Comparison of ENCODE assay signal across 10 mouse cellular contexts in genomic region chr11:36334100-36334735, GRCm38 (mm10).
DNase-seq lines count a peak whose midpoint lies in the region; ATAC-seq lines count a peak whose summit lies in the region.
"Had no signal": no experiment of that assay in that cellular context is flagged by ENCODE, and none has a peak within 500 bp of the region (broad histone marks: within the 10 kb centered on the region; RNA-seq: fewer than 3 reads in every experiment).

No protein-coding gene starts in this region.

- peaks cover 19% of the 10 kb centered on the region for H3K4me1 ChIP-seq in heart, embryonic 10.5 days
- no peaks in the 10 kb centered on the region; the same call in 1 of the 2 replicates for H3K4me1 ChIP-seq in forebrain, embryonic 11.5 days (replicated peaks; ENCODE audit: control insufficient read depth, insufficient read depth, low read length)
- peaks cover 11% of the 10 kb centered on the region for H3K4me1 ChIP-seq in limb, embryonic 15.5 days
- H3K4me1 ChIP-seq in intestine, embryonic 15.5 days (replicated peaks) = no peaks in the 10 kb centered on the region

- 11% methylated on average over 7 of the region's 7 CpGs for WGBS in heart, embryonic 10.5 days
- WGBS in forebrain, embryonic 11.5 days = 8% methylated on average over 7 of the region's 7 CpGs
- 2% methylated on average over 7 of the region's 7 CpGs for WGBS in limb, embryonic 15.5 days
- WGBS in intestine, embryonic 15.5 days = 15% methylated on average over 7 of the region's 7 CpGs

- ATAC-seq in forebrain, embryonic 11.5 days (replicated peaks; ENCODE audit: low FRiP score) = no peak
- ATAC-seq in limb, embryonic 15.5 days (ENCODE audit: insufficient number of reproducible peaks, low FRiP score, low TSS enrichment, low read depth) = no peak
- no peak for ATAC-seq in intestine, embryonic 15.5 days
- ATAC-seq in granulocyte monocyte progenitor cell, adult 5-6 weeks (replicated peaks; ENCODE audit: poor library complexity, severe bottlenecking) = no peak
- ATAC-seq: inflammation-experienced regulatory T-cells, adult 6 months had no signal

- H3K4me2 ChIP-seq in forebrain, embryonic 11.5 days (ENCODE audit: low read depth, low read length, severe bottlenecking) = no peak overlapping the region
- peak overlapping the region; percentile 8; the same call in 1 of the 2 replicates for H3K4me2 ChIP-seq in limb, embryonic 15.5 days
- no peak overlapping the region for H3K4me2 ChIP-seq in intestine, embryonic 15.5 days (replicated peaks)
- H3K4me2 ChIP-seq: embryonic facial prominence, embryonic 15.5 days had no signal

- H3K36me3 ChIP-seq in heart, embryonic 10.5 days = no peaks in the 10 kb centered on the region
- no peaks in the 10 kb centered on the region for H3K36me3 ChIP-seq in forebrain, embryonic 11.5 days (ENCODE audit: control insufficient read depth, insufficient read depth, low read length)
- H3K36me3 ChIP-seq in limb, embryonic 15.5 days = no peaks in the 10 kb centered on the region
- no peaks in the 10 kb centered on the region for H3K36me3 ChIP-seq in intestine, embryonic 15.5 days
- H3K36me3 ChIP-seq: embryonic facial prominence, embryonic 15.5 days had no signal

- peak overlapping the region; percentile 36; the same call in 1 of the 2 replicates for H3K27ac ChIP-seq in heart, embryonic 10.5 days
- no peak overlapping the region for H3K27ac ChIP-seq in forebrain, embryonic 11.5 days (ENCODE audit: low read depth, low read length)
- H3K27ac ChIP-seq in limb, embryonic 15.5 days = no peak overlapping the region
- H3K27ac ChIP-seq in intestine, embryonic 15.5 days = no peak overlapping the region
- H3K27ac ChIP-seq: embryonic facial prominence, embryonic 15.5 days had no signal

- no peaks in the 10 kb centered on the region for H3K9me3 ChIP-seq in heart, embryonic 10.5 days
- H3K9me3 ChIP-seq in forebrain, embryonic 11.5 days (ENCODE audit: control insufficient read depth, low read length) = no peaks in the 10 kb centered on the region
- no peaks in the 10 kb centered on the region; the same call in 1 of the 2 replicates for H3K9me3 ChIP-seq in limb, embryonic 15.5 days
- H3K9me3 ChIP-seq in intestine, embryonic 15.5 days = no peaks in the 10 kb centered on the region
- H3K9me3 ChIP-seq: embryonic facial prominence, embryonic 15.5 days had no signal

- DNase-seq in heart, embryonic 10.5 days (ENCODE audit: low spot score) = no peak
- no peak for DNase-seq in heart, adult 11 months
- peak; percentile 47 for DNase-seq in adrenal gland, adult 8-10 months
- DNase-seq in forebrain, embryonic 11.5 days (ENCODE audit: low spot score) = peak; percentile 55
- no peak for DNase-seq in lung, postnatal 25 days (ENCODE audit: low spot score)

- H3K9ac ChIP-seq in forebrain, embryonic 11.5 days (ENCODE audit: low read length) = no peak overlapping the region
- no peak overlapping the region for H3K9ac ChIP-seq in limb, embryonic 15.5 days
- H3K9ac ChIP-seq in intestine, embryonic 15.5 days = no peak overlapping the region
- H3K9ac ChIP-seq: embryonic facial prominence, embryonic 15.5 days had no signal

- no peaks in the 10 kb centered on the region for H3K27me3 ChIP-seq in heart, embryonic 10.5 days (ENCODE audit: insufficient read depth, poor library complexity, severe bottlenecking)
- no peaks in the 10 kb centered on the region; the same call in 1 of the 2 replicates for H3K27me3 ChIP-seq in forebrain, embryonic 11.5 days (ENCODE audit: control insufficient read depth, insufficient read depth, low read length)
- H3K27me3 ChIP-seq in limb, embryonic 15.5 days = no peaks in the 10 kb centered on the region
- no peaks in the 10 kb centered on the region for H3K27me3 ChIP-seq in intestine, embryonic 15.5 days (replicated peaks)
- H3K27me3 ChIP-seq: embryonic facial prominence, embryonic 15.5 days had no signal

- H3K4me3 ChIP-seq in heart, embryonic 10.5 days = peak overlapping the region; percentile 12; the same call in 1 of the 2 replicates
- no peak overlapping the region for H3K4me3 ChIP-seq in forebrain, embryonic 11.5 days (ENCODE audit: low read depth, low read length)
- H3K4me3 ChIP-seq in limb, embryonic 15.5 days = no peak overlapping the region
- no peak overlapping the region for H3K4me3 ChIP-seq in intestine, embryonic 15.5 days (replicated peaks)
- H3K4me3 ChIP-seq: embryonic facial prominence, embryonic 15.5 days had no signal

Comparison
In these comparisons a context has a peak if more than half of its experiments do, and no peak if none do; other contexts are left out.
1. DNase-seq: peak in adrenal gland, adult 8-10 months (single experiment) and forebrain, embryonic 11.5 days (single experiment); none in heart, embryonic 10.5 days (single experiment), heart, adult 11 months (single experiment) and lung, postnatal 25 days (single experiment).